Comparison of ENCODE assay signal across 21 mouse cellular contexts in the genomic region with DNA sequence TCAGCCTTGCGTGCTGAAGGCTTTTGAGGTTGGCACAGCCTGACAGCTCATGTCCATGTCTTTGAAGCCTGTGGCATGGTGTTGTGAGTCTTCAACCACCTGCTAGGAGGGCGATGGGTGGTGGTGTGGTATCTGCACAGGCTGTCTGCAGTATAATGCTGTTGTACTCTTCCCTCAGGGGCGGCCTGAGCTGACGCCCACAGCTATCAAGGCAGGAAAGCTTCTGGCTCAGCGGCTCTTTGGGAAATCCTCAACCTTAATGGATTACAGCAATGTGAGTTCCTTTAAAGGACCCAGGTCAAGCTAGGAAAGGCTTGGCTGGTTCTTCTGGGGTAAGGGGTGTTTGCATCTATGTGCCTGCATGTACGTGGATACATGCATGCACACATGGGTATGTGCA. TPM values are rescaled to one million over a fixed set of nuclear protein-coding genes. Genes with fewer than 3 reads are reported as not detected.
DNase-seq lines count a peak whose midpoint lies in the region; ATAC-seq and TF ChIP-seq lines count a peak whose summit lies in the region.
"Had no signal": no experiment of that assay in that cellular context is flagged by ENCODE, and none has a peak within 500 bp of the region (broad histone marks: within the 10 kb centered on the region; RNA-seq: fewer than 3 reads in every experiment).

No protein-coding gene starts in this region.

- no peaks in the 10 kb centered on the region for H3K9me3 ChIP-seq in heart, embryonic 12.5 days (replicated peaks)
- no peaks in the 10 kb centered on the region for H3K9me3 ChIP-seq in midbrain, embryonic 11.5 days (ENCODE audit: control insufficient read depth, low read length)
- H3K9me3 ChIP-seq in midbrain, embryonic 13.5 days: no peaks in the 10 kb centered on the region
- H3K9me3 ChIP-seq: embryonic facial prominence, embryonic 12.5 days; forebrain, embryonic 13.5 days; forebrain, embryonic 15.5 days had no signal

- 72% methylated on average over 6 of the region's 6 CpGs for WGBS in heart, embryonic 12.5 days
- WGBS in midbrain, embryonic 11.5 days: 80% methylated on average over 6 of the region's 6 CpGs
- 77% methylated on average over 6 of the region's 6 CpGs for WGBS in midbrain, embryonic 13.5 days

- H3K36me3 ChIP-seq in heart, embryonic 12.5 days: peaks cover 26% of the 10 kb centered on the region
- H3K36me3 ChIP-seq in midbrain, embryonic 11.5 days (ENCODE audit: control insufficient read depth, insufficient read depth, low read length): peaks cover 2% of the 10 kb centered on the region; the same call in 1 of the 2 replicates
- H3K36me3 ChIP-seq in midbrain, embryonic 13.5 days: peaks cover 33% of the 10 kb centered on the region
- H3K36me3 ChIP-seq: forebrain, embryonic 15.5 days had no signal

- H3K9ac ChIP-seq in heart, embryonic 12.5 days: no peak overlapping the region
- no peak overlapping the region for H3K9ac ChIP-seq in midbrain, embryonic 11.5 days (ENCODE audit: low read length)
- H3K9ac ChIP-seq in midbrain, embryonic 13.5 days (replicated peaks): no peak overlapping the region
- H3K9ac ChIP-seq: embryonic facial prominence, embryonic 12.5 days; forebrain, embryonic 13.5 days; forebrain, embryonic 15.5 days; forebrain, postnatal 0 days had no signal

- no peak overlapping the region for H3K27ac ChIP-seq in heart, embryonic 12.5 days (ENCODE audit: poor library complexity, severe bottlenecking)
- no peak overlapping the region for H3K27ac ChIP-seq in midbrain, embryonic 11.5 days (ENCODE audit: low read depth, low read length)
- H3K27ac ChIP-seq in midbrain, embryonic 13.5 days: no peak overlapping the region
- H3K27ac ChIP-seq in layer of hippocampus, adult 2 months: no peak overlapping the region
- H3K27ac ChIP-seq: forebrain, embryonic 13.5 days; forebrain, embryonic 15.5 days had no signal

- H3K4me1 ChIP-seq in heart, embryonic 12.5 days (replicated peaks): peaks cover 12% of the 10 kb centered on the region
- H3K4me1 ChIP-seq in midbrain, embryonic 11.5 days (ENCODE audit: control insufficient read depth, insufficient read depth, low read length): no peaks in the 10 kb centered on the region
- H3K4me1 ChIP-seq in midbrain, embryonic 13.5 days (replicated peaks): no peaks in the 10 kb centered on the region
- H3K4me1 ChIP-seq: forebrain, embryonic 13.5 days; forebrain, embryonic 15.5 days had no signal

- peak; percentile 75 for DNase-seq in heart, adult 11 months
- DNase-seq in midbrain, embryonic 11.5 days (ENCODE audit: low spot score, missing footprints): peak; percentile 70
- peak; percentile 28 for DNase-seq in thymus, postnatal 0 days (ENCODE audit: low spot score)
- no peak for DNase-seq in thymus, postnatal 4 days
- no peak for DNase-seq in layer of hippocampus, adult 2 months (ENCODE audit: low spot score in 2 of 2)
- DNase-seq: adrenal gland, adult 2 months; adrenal gland, postnatal 10 days; adrenal gland, postnatal 25 days; cerebellum, adult 11 months; cerebellum, adult 18-20 months; cerebellum, adult 8-10 months; cerebellum, adult 9-11 months; cerebellum, postnatal 14 days; cerebellum, postnatal 36 days; embryo, embryonic 11 days; forebrain, postnatal 0 days had no signal

- no peak for TF ChIP-seq CTCF in layer of hippocampus, adult 2 months (conservative IDR thresholded peaks at IDR 0.05)

- H3K4me2 ChIP-seq in heart, embryonic 12.5 days: no peak overlapping the region
- H3K4me2 ChIP-seq in midbrain, embryonic 11.5 days: no peak overlapping the region
- no peak overlapping the region for H3K4me2 ChIP-seq in midbrain, embryonic 13.5 days (replicated peaks)
- H3K4me2 ChIP-seq: embryonic facial prominence, embryonic 12.5 days; forebrain, embryonic 13.5 days; forebrain, embryonic 15.5 days had no signal

- H3K4me3 ChIP-seq in heart, embryonic 12.5 days: no peak overlapping the region
- H3K4me3 ChIP-seq in midbrain, embryonic 11.5 days (ENCODE audit: low read depth, low read length): no peak overlapping the region
- no peak overlapping the region for H3K4me3 ChIP-seq in midbrain, embryonic 13.5 days (replicated peaks)
- H3K4me3 ChIP-seq in layer of hippocampus, adult 2 months: no peak overlapping the region
- H3K4me3 ChIP-seq: embryonic facial prominence, embryonic 12.5 days; forebrain, embryonic 13.5 days; forebrain, embryonic 15.5 days had no signal

- no peak for ATAC-seq in heart, embryonic 12.5 days (ENCODE audit: insufficient number of reproducible peaks, low FRiP score)
- ATAC-seq in midbrain, embryonic 11.5 days (ENCODE audit: low FRiP score): no peak
- ATAC-seq in midbrain, embryonic 13.5 days: no peak
- ATAC-seq: forebrain, embryonic 13.5 days; forebrain, embryonic 15.5 days; forebrain, postnatal 0 days had no signal

- H3K27me3 ChIP-seq in heart, embryonic 12.5 days (replicated peaks): no peaks in the 10 kb centered on the region
- no peaks in the 10 kb centered on the region for H3K27me3 ChIP-seq in midbrain, embryonic 11.5 days (ENCODE audit: control insufficient read depth, insufficient read depth, low read length)
- no peaks in the 10 kb centered on the region for H3K27me3 ChIP-seq in midbrain, embryonic 13.5 days
- H3K27me3 ChIP-seq: embryonic facial prominence, embryonic 12.5 days; forebrain, embryonic 13.5 days; forebrain, embryonic 15.5 days had no signal

RNA-seq across cellular contexts. Expression of a gene that starts 26.5 kb away (rescaled TPM):
- polyA plus RNA-seq in heart, embryonic 12.5 days (2016; fragmentation: Nextera tagmentation; extraction: Ambion mirVana): 7.8 and 8.0 TPM in 2 replicates
- polyA plus RNA-seq in midbrain, embryonic 11.5 days (2014; fragmentation: Nextera tagmentation; extraction: Ambion mirVana): 10.3 and 12.9 TPM in 2 replicates
- 12.9 and 16.0 TPM in 2 replicates for polyA plus RNA-seq in midbrain, embryonic 13.5 days (2015; fragmentation: Nextera tagmentation; extraction: Ambion mirVana)
- polyA plus RNA-seq in thymus, postnatal 0 days (2015; fragmentation: Nextera tagmentation; extraction: Ambion mirVana): 34.2 and 35.2 TPM in 2 replicates
- total RNA-seq in layer of hippocampus, adult 2 months (2021): 1 to 10 TPM; 5.8 to 6.0 TPM

RNA-seq across cellular contexts. Expression of a gene that starts 26.7 kb away (rescaled TPM):
- polyA plus RNA-seq in heart, embryonic 12.5 days (2016; fragmentation: Nextera tagmentation; extraction: Ambion mirVana): 1.1 TPM in 2 replicates
- 2.0 and 2.1 TPM in 2 replicates for polyA plus RNA-seq in midbrain, embryonic 11.5 days (2014; fragmentation: Nextera tagmentation; extraction: Ambion mirVana)
- polyA plus RNA-seq in midbrain, embryonic 13.5 days (2015; fragmentation: Nextera tagmentation; extraction: Ambion mirVana): 3.9 and 4.5 TPM in 2 replicates
- 4.6 and 5.6 TPM in 2 replicates for polyA plus RNA-seq in thymus, postnatal 0 days (2015; fragmentation: Nextera tagmentation; extraction: Ambion mirVana)
- total RNA-seq in layer of hippocampus, adult 2 months (2021): 10 to 100 TPM in 1 of 2 experiments, 1 to 10 TPM in 1; 7.0 to 11.4 TPM

RNA-seq across cellular contexts. Expression of a gene that starts 45.3 kb away (rescaled TPM):
- polyA plus RNA-seq in heart, embryonic 12.5 days (2016; fragmentation: Nextera tagmentation; extraction: Ambion mirVana): 88.2 and 90.8 TPM in 2 replicates
- polyA plus RNA-seq in midbrain, embryonic 11.5 days (2014; fragmentation: Nextera tagmentation; extraction: Ambion mirVana): 50.8 and 52.5 TPM in 2 replicates
- polyA plus RNA-seq in midbrain, embryonic 13.5 days (2015; fragmentation: Nextera tagmentation; extraction: Ambion mirVana): 75.7 and 78.8 TPM in 2 replicates
- polyA plus RNA-seq in thymus, postnatal 0 days (2015; fragmentation: Nextera tagmentation; extraction: Ambion mirVana): 73.8 and 83.6 TPM in 2 replicates
- 10 to 100 TPM; 74.6 to 75.1 TPM for total RNA-seq in layer of hippocampus, adult 2 months (2021)

RNA-seq across cellular contexts. Expression of a gene that starts 45.8 kb away (rescaled TPM):
- 34.9 and 37.2 TPM in 2 replicates for polyA plus RNA-seq in heart, embryonic 12.5 days (2016; fragmentation: Nextera tagmentation; extraction: Ambion mirVana)
- polyA plus RNA-seq in midbrain, embryonic 11.5 days (2014; fragmentation: Nextera tagmentation; extraction: Ambion mirVana): 21.0 and 22.7 TPM in 2 replicates
- 25.9 and 28.6 TPM in 2 replicates for polyA plus RNA-seq in midbrain, embryonic 13.5 days (2015; fragmentation: Nextera tagmentation; extraction: Ambion mirVana)
- 11.3 and 12.3 TPM in 2 replicates for polyA plus RNA-seq in thymus, postnatal 0 days (2015; fragmentation: Nextera tagmentation; extraction: Ambion mirVana)
- total RNA-seq in layer of hippocampus, adult 2 months (2021): 10 to 100 TPM; 19.7 to 21.4 TPM

Comparison
In these comparisons a context has a peak if more than half of its experiments do, and no peak if none do; other contexts are left out.
1. DNase-seq: peak in heart, adult 11 months (single experiment), midbrain, embryonic 11.5 days (single experiment) and thymus, postnatal 0 days (single experiment); none in thymus, postnatal 4 days (single experiment) and layer of hippocampus, adult 2 months (0 of 2).